Mouse (Mus musculus) limb, embryonic 14.5 days (tissue): ENCODE data around the gene Arhgap44. TPM values are rescaled to one million over a fixed set of nuclear protein-coding genes. Genes with fewer than 3 reads are reported as not detected.
A peak's percentile ranks its signal among the peaks of the same experiment; 100 is the strongest.

Experiments
- ATAC-seq: fragments of 200-750 bp; cut with Nextera tagmentation; 2 replicates; pipeline ENCODE4 v1.8.0; 2017; ENCODE audit warnings: low read depth, moderate number of reproducible peaks, moderate TSS enrichment; ENCODE audit not compliant: low FRiP score
- DNase-seq: peaks from one replicate; pipeline ENCODE4 v3.0.0-alpha.2; 2015; ENCODE audit warnings: low spot score
- H3K27ac ChIP-seq: fragments of 300-500 bp; sonication (generic); replicated peaks from 2 replicates; pipeline ENCODE4 v1.5.1; 2014; ENCODE audit warnings: low read depth, mild to moderate bottlenecking, low read length, moderate library complexity, mixed read lengths
- H3K27me3 ChIP-seq: fragments of 300-500 bp; sonication (generic); 2 replicates; pipeline ENCODE4 v1.6.1; 2014; ENCODE audit warnings: low read length, mixed read lengths; ENCODE audit not compliant: control insufficient read depth, insufficient read depth
- H3K36me3 ChIP-seq: fragments of 300-500 bp; sonication (generic); 2 replicates; pipeline ENCODE4 v1.6.1; 2014; ENCODE audit warnings: mild to moderate bottlenecking, low read length, moderate library complexity, mixed read lengths; ENCODE audit not compliant: control insufficient read depth, insufficient read depth
- H3K4me1 ChIP-seq: fragments of 300-500 bp; sonication (generic); 2 replicates; pipeline ENCODE4 v1.6.1; 2014; ENCODE audit warnings: antibody characterized with exemption, low read length, mixed read lengths; ENCODE audit not compliant: control insufficient read depth, insufficient read depth
- H3K4me2 ChIP-seq: fragments of 300-500 bp; sonication (generic); replicated peaks from 2 replicates; pipeline ENCODE4 v1.6.1; 2014; ENCODE audit warnings: low read depth, mild to moderate bottlenecking, low read length, moderate library complexity; ENCODE audit not compliant: severe bottlenecking
- H3K4me3 ChIP-seq: fragments of 300-500 bp; sonication (generic); replicated peaks from 2 replicates; pipeline ENCODE4 v1.5.1; 2014; ENCODE audit warnings: low read length
- H3K9ac ChIP-seq: fragments of 300-500 bp; sonication (generic); 2 replicates; pipeline ENCODE4 v1.6.1; 2014; ENCODE audit warnings: mild to moderate bottlenecking, low read depth, low read length, moderate library complexity; ENCODE audit not compliant: severe bottlenecking
- H3K9me3 ChIP-seq: fragments of 300-500 bp; sonication (generic); 2 replicates; pipeline ENCODE4 v1.6.1; 2016; ENCODE audit warnings: low read length; ENCODE audit not compliant: control insufficient read depth
- POLR2A ChIP-seq: fragments of 200-500 bp; IDR thresholded peaks from 2 replicates; pipeline ENCODE4 v1.8.0; 2012; ENCODE audit warnings: inconsistent platforms, mild to moderate bottlenecking, moderate library complexity, borderline replicate concordance; ENCODE audit not compliant: insufficient read depth, insufficient read length; ENCODE audit errors: extremely low read depth
- WGBS: fragments of 180-500 bp; shearing (Covaris S2); extraction: QIAGEN DNeasy Blood & Tissue Kit; methylation state at CpG from one replicate; pipeline ENCODE4 v1.1.7; 2014; 5-methylcytosine and 5-hydroxymethylcytosine counted together
- polyA plus RNA-seq, 2 experiments: library from polyadenylated mRNA; depleted of rRNA in 1 of 2; stranded (reverse) in 1 of 2; unstranded in 1 of 2; fragments of >200 nt; fragmentation: Nextera tagmentation in 1 of 2; extraction: Ambion mirVana in 1 of 2; gene quantifications; 2 replicates each; pipeline versions ENCODE4 v1.2.1 to v1.2.3; 2012 to 2014

Gene Arhgap44
- polyA plus RNA-seq, 2 experiments: 5.0 to 6.2 TPM

DNA sequence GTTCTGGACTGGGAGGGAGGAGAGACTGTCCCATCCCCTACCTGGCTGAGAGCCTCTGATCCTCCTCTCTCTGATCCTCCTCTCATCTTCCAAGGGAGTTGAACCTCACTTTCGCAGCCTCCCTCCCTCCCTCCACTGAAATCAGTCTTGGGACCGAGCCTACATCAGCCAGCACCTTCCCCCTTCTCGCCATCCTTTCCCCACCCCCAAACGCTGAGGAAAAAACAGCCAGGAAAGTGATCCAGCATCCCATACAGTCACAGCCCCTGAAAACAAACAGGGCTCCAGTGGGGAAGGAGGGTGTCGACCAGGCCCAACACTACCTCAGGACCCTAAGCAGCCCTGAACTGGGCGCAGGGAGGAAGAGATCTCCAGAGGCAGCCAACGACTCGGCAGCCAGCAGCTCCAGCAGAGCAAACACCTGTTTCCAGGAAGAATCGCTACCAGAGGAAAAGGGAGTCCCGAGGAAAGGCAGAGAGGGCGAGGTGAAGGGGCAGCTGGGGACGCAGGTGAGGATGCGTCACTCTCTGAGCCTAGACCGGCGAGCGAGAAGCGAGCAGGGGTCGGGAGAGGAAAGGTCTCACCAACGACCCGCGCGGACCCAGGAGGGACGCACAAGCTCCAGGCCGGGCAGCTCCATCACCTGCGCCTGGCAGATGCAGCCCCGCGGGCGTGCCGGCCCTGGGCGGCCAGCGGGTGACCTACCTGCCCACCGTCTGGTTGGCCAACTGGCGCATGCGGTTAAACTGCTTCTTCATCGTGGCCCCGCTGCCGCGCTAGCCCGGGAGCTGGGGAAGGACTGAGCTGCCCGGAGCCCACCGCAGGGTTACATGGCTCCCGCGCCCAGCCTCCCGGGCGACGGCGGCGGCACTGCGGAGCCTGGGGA, 637 bp downstream of the Arhgap44 start:
- Histone ChIP-seq H3K9ac (peak overlapping the region; percentile 80), H3K27ac (no peak overlapping the region), H3K4me1 (no peaks in the 10 kb centered on the region; the same call in 1 of the 2 replicates), H3K27me3 (no peaks in the 10 kb centered on the region), H3K4me3 (peak overlapping the region; percentile 79), H3K4me2 (peak overlapping the region; percentile 92), H3K36me3 (no peaks in the 10 kb centered on the region), H3K9me3 (no peaks in the 10 kb centered on the region)
- WGBS: 3% methylated on average over 16 of the region's 49 CpGs
- DNase-seq (no peak), ATAC-seq (peak; percentile 72)
- no peak for TF ChIP-seq POLR2A

GRCm38 (mm10) chr11:65160991-65161880, 1.5 kb downstream of the Arhgap44 start:
- no peak overlapping the region for H3K4me3 ChIP-seq
- no peak for TF ChIP-seq POLR2A
- DNase-seq: no peak
- no peaks in the 10 kb centered on the region for H3K36me3 ChIP-seq
- no peaks in the 10 kb centered on the region for H3K9me3 ChIP-seq
- ATAC-seq: no peak
- H3K27me3 ChIP-seq: no peaks in the 10 kb centered on the region
- H3K4me2 ChIP-seq: peak overlapping the region; percentile 92; the same call in 1 of the 2 replicates
- WGBS: 47% methylated on average over 7 of the region's 7 CpGs
- H3K27ac ChIP-seq: no peak overlapping the region
- H3K4me1 ChIP-seq: no peaks in the 10 kb centered on the region; the same call in 1 of the 2 replicates
- no peak overlapping the region for H3K9ac ChIP-seq

GRCm38 (mm10) chr11:65159791-65160190, 3.0 kb downstream of the Arhgap44 start, which contains the start of gene 1700086D15Rik:
Gene 1700086D15Rik, minus strand, starts transcription at chr11:65159891.
- H3K9me3 ChIP-seq: no peaks in the 10 kb centered on the region
- H3K36me3 ChIP-seq: no peaks in the 10 kb centered on the region
- no peak within 1 kb of the TSS for H3K9ac ChIP-seq
- H3K4me2 ChIP-seq: no peak within 1 kb of the TSS
- no peak within 1 kb of the TSS for H3K4me3 ChIP-seq
- DNase-seq (no peak), ATAC-seq (no peak)
- H3K27me3 ChIP-seq: no peaks in the 10 kb centered on the region
- TF ChIP-seq POLR2A: no peak
- H3K4me1 ChIP-seq: no peaks in the 10 kb centered on the region; the same call in 1 of the 2 replicates
- H3K27ac ChIP-seq: no peak within 1 kb of the TSS
- 95% methylated on average over 5 of the region's 5 CpGs for WGBS

DNA sequence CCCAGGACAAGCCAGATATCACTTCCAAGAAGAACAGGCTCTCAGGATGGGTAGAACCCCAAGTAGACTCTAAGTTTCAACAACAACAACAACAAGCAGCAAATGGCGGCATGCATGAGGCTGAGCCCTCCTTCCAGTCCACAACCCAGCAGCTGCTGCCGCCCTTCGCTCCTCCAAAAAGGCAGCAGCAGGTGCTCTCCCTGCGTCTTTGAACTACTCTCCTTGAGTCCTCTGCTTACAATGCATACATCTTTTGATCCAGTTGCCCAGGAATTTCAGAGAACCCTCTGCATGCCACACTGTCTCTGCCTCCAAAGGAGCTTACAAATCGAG, 4.1 kb downstream of the Arhgap44 start:
- no peaks in the 10 kb centered on the region for H3K9me3 ChIP-seq
- H3K4me2 ChIP-seq: no peak overlapping the region
- no peaks in the 10 kb centered on the region; the same call in 1 of the 2 replicates for H3K4me1 ChIP-seq
- DNase-seq: no peak
- H3K27ac ChIP-seq: no peak overlapping the region
- no peak for TF ChIP-seq POLR2A
- no peaks in the 10 kb centered on the region for H3K36me3 ChIP-seq
- no peak overlapping the region for H3K9ac ChIP-seq
- ATAC-seq: no peak
- WGBS: 94% methylated on average over 5 of the region's 5 CpGs
- H3K27me3 ChIP-seq: no peaks in the 10 kb centered on the region
- H3K4me3 ChIP-seq: no peak overlapping the region

- Histone ChIP-seq H3K9ac (no peak overlapping the region), H3K4me1 (no peaks in the 10 kb centered on the region; the same call in 1 of the 2 replicates), H3K9me3 (no peaks in the 10 kb centered on the region), H3K27me3 (no peaks in the 10 kb centered on the region), H3K4me2 (no peak overlapping the region), H3K4me3 (no peak overlapping the region), H3K27ac (no peak overlapping the region), H3K36me3 (no peaks in the 10 kb centered on the region)
- no peak for TF ChIP-seq POLR2A
- WGBS: 90% methylated on average over 20 of the region's 20 CpGs
- ATAC-seq (no peak), DNase-seq (no peak)
Measured at GRCm38 (mm10) chr11:65157966-65158657, 4.6 kb downstream of the Arhgap44 start.
